Mouse (Mus musculus): ENCODE measurements around the gene Gm16405.
"Not testable (repeated sequence)": the region's sequence is repeated elsewhere in the genome, so short reads cannot be mapped to it uniquely, and the experiment has no call there.

Gm16405 gene

GRCm38 (mm10) chrX:54530908-54531307 is at the start of gene Gm16405:
Gene Gm16405 (plus strand): TSS chrX:54531208.
- DNase-seq (ENCODE audit: low spot score in 2 of 2): not testable (repeated sequence)

Measured in spleen, postnatal 10 days (tissue).